Mouse (Mus musculus): ENCODE results near the gene Klhdc3.
A peak's percentile ranks its signal among the peaks of the same experiment; 100 is the strongest.

The Klhdc3 gene

DNA sequence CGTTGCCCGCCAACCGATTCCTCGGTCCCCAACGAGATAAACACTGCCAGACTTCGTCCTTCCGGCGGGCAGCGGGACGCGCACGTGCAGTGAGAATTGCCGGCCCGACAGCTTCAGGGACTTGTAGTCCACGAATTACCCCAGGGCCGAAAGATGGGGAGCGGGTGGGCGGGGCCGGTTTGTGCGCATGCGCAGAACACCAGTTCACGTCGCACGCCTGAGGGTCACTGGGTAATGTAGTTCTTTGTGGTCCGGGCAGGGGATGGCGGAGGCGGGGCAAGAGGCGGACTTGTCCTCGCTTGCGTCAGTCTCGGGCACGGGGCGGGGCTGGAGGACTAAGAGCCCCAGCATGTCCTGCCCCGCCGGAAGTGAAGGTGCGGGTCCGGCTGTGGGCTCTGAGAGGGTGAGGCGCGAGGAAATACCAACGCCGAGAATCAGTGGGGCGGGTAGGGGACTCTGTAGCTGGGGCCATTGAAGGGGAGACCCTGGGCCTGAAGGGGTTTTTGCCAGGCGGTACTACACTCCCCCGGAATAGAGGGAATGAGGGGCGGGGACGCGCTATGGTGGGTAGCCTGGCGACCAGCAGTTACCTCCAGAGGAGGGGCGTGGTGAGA is at the start of gene Klhdc3:
Gene Klhdc3, minus strand, starts transcription at position 155 of the 614 bp plus-strand sequence.
- peak; percentile 100 for DNase-seq (ENCODE audit: low spot score)

DNA sequence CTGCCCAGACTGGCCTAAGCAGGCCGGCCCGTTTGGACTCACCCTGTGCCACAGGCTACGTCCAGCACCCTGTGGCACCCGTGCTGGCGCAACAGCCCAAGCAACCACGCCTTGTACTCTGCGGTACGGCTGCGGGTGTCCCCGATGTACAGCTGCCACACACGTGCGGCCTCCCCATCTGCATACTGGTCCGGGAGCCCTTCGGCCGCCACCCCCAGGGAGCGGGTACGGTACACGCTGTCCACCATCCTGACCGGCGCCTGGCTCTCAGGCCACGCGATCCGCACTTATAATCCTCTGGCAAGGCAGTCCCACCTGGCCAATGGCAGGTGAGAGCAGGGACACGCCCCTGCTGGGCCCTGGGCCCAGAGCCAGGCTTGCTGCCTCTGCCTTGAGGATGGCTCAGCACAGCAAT is 48.2 kb upstream of the Klhdc3 start, which contains the start of gene Gnmt:
Gene Gnmt, minus strand, starts transcription at position 265 of the 415 bp plus-strand sequence.
- no peak for DNase-seq (ENCODE audit: low spot score)

DNA sequence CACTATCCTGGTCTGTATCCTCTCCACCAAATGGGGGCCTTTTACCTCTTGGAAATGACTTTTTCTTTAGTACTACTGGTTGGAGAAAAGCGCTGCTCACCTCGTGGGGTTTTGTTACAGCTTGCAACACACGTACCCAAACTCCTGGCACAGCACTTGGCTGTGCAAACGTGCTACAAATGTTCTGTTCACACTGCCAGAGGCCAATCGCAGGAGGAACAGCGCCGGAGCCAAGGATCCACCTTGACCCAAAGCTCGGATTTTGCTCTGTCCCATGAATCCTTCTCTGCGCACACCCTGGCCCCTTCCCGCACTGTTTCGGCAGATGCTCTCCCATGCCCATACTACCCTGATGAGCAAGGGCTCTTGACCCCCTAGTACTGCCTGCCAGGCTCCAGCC is 47.8 kb upstream of the Klhdc3 start:
- DNase-seq (ENCODE audit: low spot score): no peak

DNA sequence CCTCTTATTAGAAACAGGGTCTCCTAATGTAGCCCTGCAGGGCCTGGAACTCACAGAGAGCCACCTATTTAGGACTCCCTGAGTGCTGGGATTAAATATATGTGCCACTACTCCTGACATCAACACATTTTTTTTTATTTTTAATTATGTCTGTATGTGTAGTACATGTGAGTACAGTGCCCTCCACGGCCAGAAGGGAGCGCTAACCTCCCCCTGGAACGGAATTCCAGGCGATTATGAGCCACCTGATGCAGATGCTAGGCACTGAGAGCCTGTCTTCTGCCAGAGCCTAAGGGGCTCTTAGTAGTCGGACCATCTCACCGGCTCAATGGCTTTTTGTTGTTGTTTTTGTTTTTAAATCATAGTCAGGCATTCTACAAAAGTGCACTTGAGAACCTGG is 47.3 kb upstream of the Klhdc3 start:
- DNase-seq (ENCODE audit: low spot score): no peak

DNA sequence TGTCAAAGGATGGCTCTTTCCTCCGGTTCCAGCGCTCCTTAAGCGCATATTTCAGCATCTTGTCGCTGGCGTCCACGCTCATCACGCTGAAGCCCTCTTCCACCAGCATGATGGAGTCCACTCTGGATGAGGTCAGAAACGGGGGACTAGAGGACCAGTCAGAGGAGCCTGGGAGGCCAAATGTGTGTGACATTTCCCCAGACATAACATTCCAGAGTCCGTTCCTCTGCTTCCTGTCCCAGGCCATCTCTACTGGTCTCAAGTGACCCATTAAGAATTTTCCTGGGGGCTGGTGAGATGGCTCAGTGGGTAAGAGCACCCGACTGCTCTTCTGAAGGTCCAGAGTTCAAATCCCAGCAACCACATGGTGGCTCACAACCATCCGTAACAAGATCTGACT is 46.6 kb upstream of the Klhdc3 start:
- no peak for DNase-seq (ENCODE audit: low spot score)

DNA sequence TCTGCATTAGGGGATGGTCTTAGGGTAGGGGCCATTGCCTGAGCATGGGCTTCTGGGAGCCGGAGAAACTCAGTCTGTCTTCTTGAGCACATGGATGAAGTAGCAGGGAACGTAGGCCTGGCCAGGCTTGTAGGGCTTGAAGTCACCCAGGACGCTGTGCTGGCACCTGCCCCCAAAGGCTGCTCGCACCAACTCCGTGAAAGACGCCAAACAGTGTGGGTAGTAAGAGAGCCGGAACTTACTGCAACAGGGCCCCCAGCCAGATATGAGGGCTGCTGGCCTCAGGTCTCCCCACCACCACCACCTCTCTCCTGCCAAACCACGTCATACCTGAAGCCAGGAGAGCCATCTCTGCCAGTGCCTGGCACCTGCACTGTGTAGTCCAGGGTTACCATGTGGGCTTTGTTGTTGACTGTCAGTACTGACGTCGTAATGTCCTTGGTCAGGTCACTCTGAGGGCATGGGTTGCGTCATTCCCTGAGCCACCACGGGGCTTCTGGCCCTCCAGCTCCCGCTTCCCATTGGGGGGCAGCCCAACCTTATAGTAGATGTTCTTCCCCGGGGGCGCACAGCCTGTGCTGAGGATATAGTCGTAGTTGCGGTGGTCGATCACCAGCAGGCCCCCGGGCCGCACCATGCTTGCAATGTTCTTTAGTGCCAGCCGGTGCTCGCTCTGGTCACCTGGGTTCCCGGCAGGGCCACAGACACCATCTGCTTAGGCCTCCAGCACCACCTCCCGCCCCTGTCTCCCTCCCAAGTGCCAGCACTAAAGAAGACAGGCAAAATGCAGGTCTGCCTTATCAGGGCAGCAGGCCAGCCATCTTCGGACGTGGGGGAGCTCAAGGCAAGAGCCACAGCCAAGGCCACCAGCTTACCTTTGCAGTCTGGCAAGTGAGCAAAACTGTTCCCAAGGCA is 45.3 kb upstream of the Klhdc3 start:
- no peak for DNase-seq (ENCODE audit: low spot score)

DNA sequence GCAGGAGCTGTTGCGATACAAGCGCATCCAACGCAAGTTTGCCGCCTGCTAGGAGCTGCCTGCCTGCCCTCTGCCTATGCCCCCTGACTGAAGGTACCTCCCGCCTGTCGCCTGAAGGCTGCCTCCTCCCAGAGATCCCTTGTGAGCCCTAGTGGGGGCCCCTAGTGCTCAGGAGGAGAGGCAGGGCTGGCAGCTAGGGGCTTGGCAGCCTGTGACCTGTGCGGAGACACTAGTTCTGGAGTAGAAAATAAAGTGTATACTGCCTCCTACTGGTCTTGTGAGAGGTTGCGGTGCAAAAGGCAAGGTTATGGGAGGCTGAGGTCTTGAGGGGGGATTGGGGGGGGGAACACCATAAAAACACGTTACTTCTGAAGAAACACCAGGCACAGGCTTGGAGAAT is 44.6 kb upstream of the Klhdc3 start:
- DNase-seq (ENCODE audit: low spot score): no peak

DNA sequence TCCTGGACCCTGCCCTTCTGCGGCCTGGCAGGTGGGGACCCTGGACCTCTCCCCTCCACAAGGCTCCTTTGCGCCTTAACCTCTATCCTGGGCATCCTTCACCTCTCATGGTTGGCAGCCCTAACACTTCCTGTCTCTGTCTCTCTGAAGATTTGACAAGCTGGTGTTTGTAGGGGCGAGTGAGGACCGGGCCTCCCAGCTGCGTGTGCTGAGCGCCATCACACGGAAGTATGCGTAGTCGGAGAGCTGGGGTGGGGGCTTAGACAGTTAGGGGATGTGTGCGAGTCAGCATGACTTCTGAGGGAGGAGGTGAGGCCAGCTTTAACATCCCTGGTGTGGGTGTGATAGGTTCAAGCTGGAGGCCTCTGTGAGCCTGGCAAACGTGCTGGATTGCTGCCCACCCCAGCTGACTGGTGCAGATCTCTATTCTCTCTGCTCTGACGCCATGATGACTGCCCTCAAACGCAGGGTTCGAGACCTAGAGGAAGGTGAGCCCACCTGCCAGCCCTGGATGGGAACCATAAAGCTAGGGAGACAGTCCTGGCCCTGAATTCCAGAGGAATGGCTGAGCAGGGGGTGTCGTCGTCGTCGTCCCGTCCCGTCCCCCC is 43.9 kb upstream of the Klhdc3 start:
- DNase-seq (ENCODE audit: low spot score): no peak

DNA sequence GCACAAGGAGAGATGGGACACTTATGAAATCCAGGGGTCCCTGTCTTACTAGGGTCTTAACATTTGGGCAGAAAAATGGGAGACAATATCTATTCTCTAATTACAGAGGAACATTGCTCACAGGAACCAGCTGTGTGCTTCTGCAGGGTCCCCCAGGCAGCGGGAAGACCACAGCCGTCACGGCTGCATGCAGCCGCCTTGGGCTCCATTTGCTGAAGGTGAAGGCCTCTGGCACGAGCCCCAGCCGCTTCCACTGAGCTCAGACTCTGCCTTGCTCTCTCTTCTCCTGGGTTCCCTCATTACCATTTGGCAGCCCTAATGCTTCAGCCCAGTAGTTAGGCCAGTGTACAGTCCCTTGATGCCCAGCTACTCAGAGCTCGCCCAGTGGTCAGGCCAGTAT is 40.4 kb upstream of the Klhdc3 start:
- DNase-seq (ENCODE audit: low spot score): no peak

DNA sequence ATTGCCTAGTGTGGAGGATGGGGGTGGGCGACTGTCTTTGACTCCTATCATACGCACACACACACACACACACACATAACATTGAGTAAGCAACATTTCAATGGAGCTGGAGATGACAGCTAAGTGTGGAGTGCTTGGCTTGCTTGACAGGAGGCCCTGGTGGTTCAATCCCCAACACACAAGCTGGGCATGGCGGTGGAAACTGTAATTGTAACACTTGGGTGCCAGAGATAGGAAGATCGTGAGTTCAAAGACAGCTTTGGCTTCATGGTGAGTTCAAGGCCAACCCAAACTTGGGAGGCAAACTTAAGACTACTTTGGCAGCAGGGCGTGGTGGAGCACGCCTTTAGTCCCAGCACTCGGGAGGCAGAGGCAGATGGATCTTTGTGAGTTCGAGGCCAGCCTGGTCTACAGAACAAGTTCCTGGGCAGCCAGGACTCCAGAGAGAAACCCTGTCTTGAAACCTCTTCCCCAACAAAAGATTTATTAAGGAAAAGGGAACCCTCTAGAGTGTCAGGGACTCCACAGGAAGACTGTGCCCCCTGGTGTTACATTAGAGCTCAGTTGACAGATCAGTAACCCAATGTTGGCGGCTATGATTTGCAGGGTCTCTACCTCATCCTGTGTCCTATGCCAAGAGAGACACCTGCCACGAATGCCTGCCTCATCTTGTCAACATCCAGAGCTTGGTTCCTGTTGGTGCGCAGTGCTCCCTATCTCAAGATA is 34.2 kb upstream of the Klhdc3 start:
- DNase-seq (ENCODE audit: low spot score): no peak

DNA sequence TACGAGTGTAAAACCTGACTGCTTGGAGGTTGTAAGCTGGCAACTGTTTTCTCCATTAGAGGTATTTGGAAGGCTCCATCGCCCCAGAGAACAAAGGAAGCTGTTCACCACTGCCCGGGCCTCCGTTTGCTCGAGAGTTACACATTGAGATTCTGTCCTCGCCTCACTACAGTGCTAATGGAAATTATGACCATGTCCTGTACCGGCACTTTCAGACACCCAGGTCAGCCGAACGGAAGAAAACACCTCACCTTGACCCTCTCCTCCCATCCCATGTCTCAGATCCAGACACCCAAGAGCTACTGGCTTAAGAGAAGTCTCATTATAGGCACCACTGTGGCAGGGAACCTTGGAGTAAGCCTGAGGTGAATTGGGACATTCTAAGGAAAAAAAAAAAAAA is 33.1 kb upstream of the Klhdc3 start:
- no peak for DNase-seq (ENCODE audit: low spot score)

DNA sequence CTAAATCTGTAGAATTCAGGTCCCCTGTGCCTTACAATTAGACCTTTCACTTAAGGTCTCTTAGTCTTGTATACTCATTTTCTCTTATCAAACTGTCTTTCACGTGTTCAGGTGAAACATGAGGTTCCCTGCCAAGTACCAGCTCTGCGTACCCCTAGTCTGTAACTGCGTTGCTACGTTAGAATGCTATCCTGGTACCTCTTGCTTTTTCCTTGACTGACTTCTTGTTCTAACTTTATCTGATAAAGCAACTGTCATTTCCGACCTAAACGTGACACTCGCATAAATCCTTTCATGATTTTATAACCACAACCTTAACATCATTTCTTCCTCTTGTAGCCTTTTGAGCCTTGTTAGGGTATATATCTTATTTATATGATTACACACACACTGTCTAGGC is 31.7 kb upstream of the Klhdc3 start:
- no peak for DNase-seq (ENCODE audit: low spot score)

DNA sequence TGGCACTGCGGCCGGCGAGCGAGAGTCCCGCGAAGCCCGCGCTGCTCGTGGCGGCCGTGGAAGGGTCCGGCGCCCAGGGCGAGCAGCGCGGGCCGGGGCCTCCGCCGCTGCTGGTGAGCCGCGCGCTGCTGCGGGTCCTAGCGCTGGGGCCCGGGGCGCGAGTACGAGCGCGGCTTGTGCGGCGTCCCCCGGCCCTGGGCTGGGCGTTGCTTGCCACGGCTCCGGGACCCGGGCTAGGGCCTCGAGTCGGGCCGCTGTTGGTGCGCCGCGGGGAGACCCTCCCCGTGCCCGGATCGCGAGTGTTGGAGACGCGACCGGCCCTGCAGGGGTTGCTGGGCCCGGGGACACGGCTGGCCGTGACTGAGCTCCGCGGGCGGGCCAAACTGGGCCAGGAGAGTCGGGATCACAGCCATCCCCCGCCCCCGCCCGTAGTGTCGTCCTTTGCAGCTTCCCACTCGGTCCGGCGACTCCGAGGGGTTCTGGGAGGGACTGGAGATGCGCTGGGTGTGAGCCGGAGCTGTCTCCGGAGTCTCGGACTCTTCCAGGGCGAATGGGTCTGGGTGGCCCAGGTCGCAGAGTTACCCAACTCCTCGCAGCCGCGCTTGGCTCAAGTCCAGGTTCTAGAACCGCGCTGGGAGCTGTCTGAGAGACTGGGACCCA is 31.0 kb upstream of the Klhdc3 start:
- no peak for DNase-seq (ENCODE audit: low spot score)

DNA sequence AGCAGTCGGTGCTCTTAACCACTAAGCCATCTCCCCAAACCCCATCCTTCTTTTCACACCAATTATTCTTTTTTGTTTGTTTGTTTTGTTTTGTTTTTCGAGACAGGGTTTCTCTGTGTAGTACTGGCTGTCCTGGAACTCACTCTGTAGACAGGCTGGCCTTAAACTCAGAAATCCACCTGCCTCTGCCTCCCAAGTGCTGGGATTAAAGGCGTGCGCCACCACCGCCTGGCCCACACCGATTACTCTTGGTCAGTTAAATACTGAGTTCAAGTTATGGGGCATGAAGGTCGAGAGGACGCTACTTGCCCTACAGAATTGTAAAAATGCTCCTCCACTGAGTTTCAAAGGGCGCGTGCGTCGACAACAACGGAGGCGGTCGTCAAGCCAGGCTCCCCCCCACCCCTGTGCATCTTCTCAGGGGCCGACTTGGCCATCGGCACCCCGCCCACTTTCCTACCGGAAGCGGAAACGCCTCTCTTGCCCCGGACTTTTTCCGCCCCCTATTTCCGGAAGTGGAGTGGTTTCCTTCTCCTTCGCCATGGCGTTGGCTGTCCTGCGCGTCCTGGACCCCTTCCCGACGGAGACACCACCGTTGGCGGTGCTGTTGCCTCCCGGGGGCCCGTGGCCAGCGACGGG is 30.4 kb upstream of the Klhdc3 start, which contains the start of gene Pex6:
Gene Pex6, plus strand, starts transcription at position 505 of the 639 bp plus-strand sequence.
- peak; percentile 93 for DNase-seq (ENCODE audit: low spot score)

DNA sequence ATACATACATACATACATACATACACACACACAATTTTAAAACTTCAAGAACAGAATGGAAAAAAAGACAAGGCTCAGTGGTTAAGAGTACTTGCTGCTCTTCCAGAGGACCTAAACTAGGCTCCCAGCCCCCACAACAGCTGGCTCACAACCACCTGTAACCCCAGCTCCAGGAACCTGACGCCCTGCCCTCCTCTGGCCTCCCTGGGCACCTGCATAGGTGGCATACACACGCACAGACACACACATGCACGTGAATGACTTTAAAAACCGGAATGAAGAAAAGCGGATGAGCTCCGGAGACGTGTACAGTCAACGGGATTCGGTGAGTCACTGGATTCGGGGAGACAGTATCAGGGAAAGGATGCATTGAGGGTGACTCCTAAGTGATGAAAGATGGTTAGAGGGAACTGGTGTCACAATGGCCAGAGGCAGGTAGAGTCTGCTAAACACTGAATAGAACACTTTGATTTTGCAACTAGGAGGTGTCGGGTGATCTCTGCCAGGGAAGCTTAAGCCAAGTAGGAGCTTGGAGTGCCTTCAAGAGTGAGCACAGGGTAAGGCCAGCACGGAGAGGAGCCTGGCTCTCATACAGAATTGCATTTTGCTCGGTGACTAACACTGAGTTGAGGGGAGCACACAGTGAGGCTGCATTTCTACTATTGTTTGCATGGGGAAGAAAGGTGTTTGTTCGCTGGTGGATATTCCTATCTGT is 25.8 kb upstream of the Klhdc3 start:
- DNase-seq (ENCODE audit: low spot score): no peak

DNA sequence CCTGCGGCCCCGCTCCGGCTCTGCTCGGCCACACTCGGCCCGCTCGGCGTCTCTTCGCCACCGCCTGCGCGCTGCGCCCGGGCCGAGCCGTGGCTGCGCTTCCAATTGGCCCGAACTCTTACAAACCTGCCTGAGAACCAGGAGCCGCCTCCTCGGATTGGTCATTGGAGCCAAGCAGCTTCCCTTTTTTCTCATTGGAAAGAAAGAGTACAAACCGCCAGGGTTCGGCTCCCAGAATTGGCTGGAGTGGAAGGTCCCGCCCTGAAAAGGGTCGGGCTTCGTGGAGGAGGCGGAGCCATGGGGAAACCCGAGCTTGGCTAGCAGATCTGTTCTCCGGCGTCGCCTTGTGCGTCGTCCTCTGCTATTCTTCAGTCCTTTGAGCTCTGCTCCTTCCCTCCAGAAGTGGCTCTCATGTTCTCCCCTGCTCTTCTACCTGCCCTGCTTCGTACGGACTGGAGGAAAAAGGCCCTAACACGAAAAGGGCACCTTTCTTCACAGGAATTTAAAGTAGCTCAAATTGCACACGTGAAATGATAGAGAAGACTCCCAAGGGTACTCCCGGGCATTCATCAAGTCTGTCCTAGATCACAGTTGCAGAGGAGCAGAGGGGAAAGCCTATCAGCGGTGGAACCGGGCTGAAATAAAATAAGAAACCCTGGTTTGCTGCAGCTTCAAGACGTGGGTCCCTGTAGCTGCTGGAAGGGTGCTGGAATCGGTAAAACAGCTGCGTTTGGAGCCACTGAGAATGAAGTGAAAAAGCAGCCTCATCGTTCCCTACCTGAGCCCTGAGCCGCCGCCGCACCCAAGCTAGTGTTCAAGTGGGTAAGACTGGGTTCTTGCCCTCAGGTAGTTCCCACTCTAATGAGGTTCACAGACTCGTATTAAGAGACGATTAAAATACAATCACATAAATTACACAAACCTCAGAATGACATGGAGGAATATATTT is 24.4 kb upstream of the Klhdc3 start, which contains the start of gene Ppp2r5d:
Gene Ppp2r5d, minus strand, starts transcription at position 225 of the 949 bp plus-strand sequence.
- DNase-seq (ENCODE audit: low spot score): peak; percentile 98

DNA sequence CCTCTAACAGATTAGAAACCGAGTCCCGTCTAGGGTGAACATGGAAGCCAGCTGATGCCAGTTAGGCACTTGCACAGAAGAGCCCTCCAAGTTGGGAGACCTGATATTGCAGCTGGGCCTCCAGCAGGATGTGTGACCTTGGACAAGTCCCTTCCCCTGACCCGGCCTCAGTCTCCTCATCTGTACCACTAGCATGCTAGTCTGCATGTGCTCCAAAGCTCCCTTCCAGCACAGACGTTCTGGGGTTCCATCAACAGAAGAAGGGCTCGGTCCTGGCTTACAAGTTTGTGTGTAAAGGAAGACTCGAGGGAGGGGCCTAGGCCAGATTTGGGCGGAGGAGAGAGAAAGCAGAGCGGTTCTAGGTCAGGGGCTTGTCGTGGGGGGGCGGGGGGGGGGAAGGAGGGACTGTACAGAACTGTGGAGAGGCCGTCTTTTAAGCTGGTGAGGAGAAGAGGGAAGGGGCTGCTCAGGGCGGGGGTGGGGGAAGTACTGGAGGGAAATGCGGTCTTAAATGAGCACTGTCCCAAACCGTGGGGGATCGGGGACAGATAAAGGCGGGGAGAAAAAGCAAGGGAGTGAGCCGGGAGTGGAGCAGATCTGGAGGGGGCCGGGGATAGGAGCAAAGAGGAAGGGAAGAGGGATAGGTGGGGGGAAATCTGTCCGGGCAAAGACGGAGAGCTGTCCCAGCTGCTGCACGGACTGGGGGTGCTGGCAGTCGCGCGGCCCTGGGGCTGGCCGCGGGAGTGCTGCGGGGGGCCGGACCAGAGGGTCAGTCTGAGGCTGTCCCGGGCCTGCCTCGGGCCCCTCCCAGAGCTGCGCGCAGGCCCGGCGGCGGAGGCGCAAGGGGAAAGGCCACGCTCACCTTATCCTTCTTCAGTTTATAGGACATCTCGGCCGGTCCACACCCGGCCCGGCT is 23.5 kb upstream of the Klhdc3 start:
- peak; percentile 26 for DNase-seq (ENCODE audit: low spot score)

DNA sequence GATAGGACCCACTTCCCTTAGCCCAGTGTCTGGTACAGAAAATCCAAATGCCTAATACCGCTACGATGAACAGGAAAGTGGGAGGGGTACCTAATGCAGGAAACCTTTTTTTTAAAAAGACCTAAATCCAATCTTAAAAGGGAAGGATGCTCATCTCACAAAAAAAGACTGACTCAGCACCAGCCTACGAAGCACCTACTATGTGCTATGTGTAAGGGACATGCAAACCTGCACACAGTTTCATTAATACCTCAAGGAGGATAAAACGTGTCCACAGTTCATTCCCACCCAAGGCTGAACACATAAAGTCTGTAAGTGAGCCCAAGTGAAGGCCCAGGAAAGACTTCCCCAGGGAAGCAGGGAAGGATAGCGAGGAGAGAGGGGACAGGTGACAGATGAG is 21.8 kb upstream of the Klhdc3 start:
- no peak for DNase-seq (ENCODE audit: low spot score)
